Mouse (Mus musculus) neural tube, embryonic 15.5 days (tissue): ENCODE results near the gene Mrpl38. TPM values are rescaled to one million over a fixed set of nuclear protein-coding genes. Genes with fewer than 3 reads are reported as not detected.

Source experiments
- ATAC-seq: fragments of 200-750 bp; cut with Nextera tagmentation; 2 replicates; pipeline ENCODE4 v1.8.0; 2017; ENCODE audit warnings: mild to moderate bottlenecking, moderate TSS enrichment, moderate library complexity; ENCODE audit not compliant: low FRiP score
- H3K27ac ChIP-seq: fragments of 300-500 bp; sonication (generic); replicated peaks from 2 replicates; pipeline ENCODE4 v1.5.1; 2015; ENCODE audit warnings: mild to moderate bottlenecking, inconsistent platforms
- H3K27me3 ChIP-seq: fragments of 300-500 bp; sonication (generic); replicated peaks from 2 replicates; pipeline ENCODE4 v1.6.1; 2015; ENCODE audit warnings: inconsistent platforms
- H3K36me3 ChIP-seq: fragments of 300-500 bp; sonication (generic); 2 replicates; pipeline ENCODE4 v1.6.1; 2015; ENCODE audit warnings: inconsistent platforms
- H3K4me1 ChIP-seq: fragments of 300-500 bp; sonication (generic); 2 replicates; pipeline ENCODE4 v1.6.1; 2015; ENCODE audit warnings: inconsistent platforms
- H3K4me2 ChIP-seq: fragments of 300-500 bp; sonication (generic); 2 replicates; pipeline ENCODE4 v1.6.1; 2015; ENCODE audit warnings: inconsistent platforms, mild to moderate bottlenecking, moderate library complexity
- H3K4me3 ChIP-seq: fragments of 300-500 bp; sonication (generic); replicated peaks from 2 replicates; pipeline ENCODE4 v1.5.1; 2015; ENCODE audit warnings: mild to moderate bottlenecking, inconsistent platforms
- H3K9ac ChIP-seq: fragments of 300-500 bp; sonication (generic); replicated peaks from 2 replicates; pipeline ENCODE4 v1.6.1; 2015; ENCODE audit warnings: mild to moderate bottlenecking, inconsistent platforms
- H3K9me3 ChIP-seq: fragments of 300-500 bp; sonication (generic); replicated peaks from 2 replicates; pipeline ENCODE4 v1.6.1; 2016; ENCODE audit warnings: inconsistent platforms
- WGBS: fragments of 180-500 bp; shearing (Covaris S2); methylation state at CpG from one replicate; pipeline ENCODE4 v1.1.7; 2015; ENCODE audit warnings: mixed read lengths; 5-methylcytosine and 5-hydroxymethylcytosine counted together
- polyA plus RNA-seq: library from polyadenylated mRNA; unstranded; fragments of >200 nt; fragmentation: Nextera tagmentation; extraction: Ambion mirVana; gene quantifications from 2 replicates; pipeline ENCODE4 v1.2.1, GENCODE M21; 2015

The Mrpl38 gene
- polyA plus RNA-seq, 1 experiment from 2014 or later: 82.2 TPM

- ATAC-seq: peak; percentile 97
- H3K36me3 ChIP-seq: peaks cover 34% of the 10 kb centered on the region
- peak within 1 kb of the TSS; percentile 93 for H3K27ac ChIP-seq
- WGBS: under 1% methylated on average over 40 of the region's 40 CpGs
- no peaks in the 10 kb centered on the region for H3K9me3 ChIP-seq
- peak within 1 kb of the TSS; percentile 69 for H3K9ac ChIP-seq
- no peaks in the 10 kb centered on the region for H3K27me3 ChIP-seq
- peaks cover 33% of the 10 kb centered on the region for H3K4me1 ChIP-seq
- peak within 1 kb of the TSS; percentile 76 for H3K4me2 ChIP-seq
- peak within 1 kb of the TSS; percentile 71 for H3K4me3 ChIP-seq
Observed at GRCm38 (mm10) chr11:116167884-116168439, 29.3 kb upstream of the Mrpl38 start, which contains the start of gene Fbf1. TSS of gene Fbf1 (minus strand) at chr11:116168166.

- H3K36me3 ChIP-seq: peaks cover 28% of the 10 kb centered on the region
- peak overlapping the region; percentile 93 for H3K27ac ChIP-seq
- H3K9ac ChIP-seq: peak overlapping the region; percentile 69
- H3K27me3 ChIP-seq: no peaks in the 10 kb centered on the region
- peaks cover 41% of the 10 kb centered on the region for H3K4me1 ChIP-seq
- peak overlapping the region; percentile 76 for H3K4me2 ChIP-seq
- ATAC-seq: no peak
- WGBS: 4% methylated on average over 6 of the region's 6 CpGs
- no peaks in the 10 kb centered on the region for H3K9me3 ChIP-seq
- peak overlapping the region; percentile 71 for H3K4me3 ChIP-seq
Observed at GRCm38 (mm10) chr11:116167232-116167631, 28.6 kb upstream of the Mrpl38 start.

GRCm38 (mm10) chr11:116163002-116163401 is 24.3 kb upstream of the Mrpl38 start:
- H3K4me3 ChIP-seq: no peak overlapping the region
- no peaks in the 10 kb centered on the region for H3K27me3 ChIP-seq
- H3K4me1 ChIP-seq: peaks cover 39% of the 10 kb centered on the region
- H3K9ac ChIP-seq: no peak overlapping the region
- WGBS: 11% methylated on average over 9 of the region's 9 CpGs
- peaks cover 45% of the 10 kb centered on the region for H3K36me3 ChIP-seq
- H3K27ac ChIP-seq: no peak overlapping the region
- 0 out of 2 replicates have a peak overlapping the region, but pooled peaks have one; percentile 11 for H3K4me2 ChIP-seq
- ATAC-seq: no peak
- no peaks in the 10 kb centered on the region for H3K9me3 ChIP-seq

GRCm38 (mm10) chr11:116162146-116162545 is 23.5 kb upstream of the Mrpl38 start:
- Histone ChIP-seq H3K9ac (no peak overlapping the region), H3K4me2 (no peak overlapping the region), H3K4me3 (no peak overlapping the region), H3K36me3 (peaks cover 52% of the 10 kb centered on the region), H3K27ac (no peak overlapping the region), H3K27me3 (no peaks in the 10 kb centered on the region), H3K9me3 (no peaks in the 10 kb centered on the region), H3K4me1 (peaks cover 36% of the 10 kb centered on the region)
- WGBS: 51% methylated on average over 10 of the region's 10 CpGs
- no peak for ATAC-seq

GRCm38 (mm10) chr11:116161312-116161711 is 22.6 kb upstream of the Mrpl38 start:
- H3K27ac ChIP-seq: no peak overlapping the region
- WGBS: 77% methylated on average over 12 of the region's 12 CpGs
- no peaks in the 10 kb centered on the region for H3K9me3 ChIP-seq
- peaks cover 28% of the 10 kb centered on the region for H3K4me1 ChIP-seq
- H3K4me2 ChIP-seq: no peak overlapping the region
- H3K4me3 ChIP-seq: no peak overlapping the region
- no peaks in the 10 kb centered on the region for H3K27me3 ChIP-seq
- H3K9ac ChIP-seq: no peak overlapping the region
- H3K36me3 ChIP-seq: peaks cover 59% of the 10 kb centered on the region
- ATAC-seq: no peak

GRCm38 (mm10) chr11:116150960-116151359 is 12.3 kb upstream of the Mrpl38 start:
- no peak overlapping the region for H3K27ac ChIP-seq
- ATAC-seq: no peak
- no peaks in the 10 kb centered on the region for H3K27me3 ChIP-seq
- H3K4me2 ChIP-seq: no peak overlapping the region
- H3K9me3 ChIP-seq: no peaks in the 10 kb centered on the region
- no peak overlapping the region for H3K9ac ChIP-seq
- H3K36me3 ChIP-seq: peaks cover 97% of the 10 kb centered on the region
- no peaks in the 10 kb centered on the region for H3K4me1 ChIP-seq
- no peak overlapping the region for H3K4me3 ChIP-seq
- 100% methylated on average over 2 of the region's 2 CpGs for WGBS

- Histone ChIP-seq H3K9ac (no peak overlapping the region), H3K27me3 (no peaks in the 10 kb centered on the region), H3K9me3 (no peaks in the 10 kb centered on the region), H3K4me2 (no peak overlapping the region), H3K4me1 (peaks cover 6% of the 10 kb centered on the region; the same call in 1 of the 2 replicates), H3K27ac (no peak overlapping the region), H3K4me3 (no peak overlapping the region), H3K36me3 (peaks cover 99% of the 10 kb centered on the region)
- ATAC-seq: no peak
- 83% methylated on average over 6 of the region's 6 CpGs for WGBS
Observed at GRCm38 (mm10) chr11:116149341-116149740, 10.7 kb upstream of the Mrpl38 start.

- no peak for ATAC-seq
- H3K36me3 ChIP-seq: peaks cover 99% of the 10 kb centered on the region
Observed at GRCm38 (mm10) chr11:116148761-116149221, 10.1 kb upstream of the Mrpl38 start.

GRCm38 (mm10) chr11:116146294-116146985 is 7.8 kb upstream of the Mrpl38 start:
- Histone ChIP-seq H3K36me3 (peaks cover 97% of the 10 kb centered on the region), H3K4me2 (no peak overlapping the region), H3K27ac (peak overlapping the region; percentile 43), H3K4me1 (peaks cover 6% of the 10 kb centered on the region; the same call in 1 of the 2 replicates), H3K9ac (no peak overlapping the region), H3K9me3 (no peaks in the 10 kb centered on the region), H3K27me3 (no peaks in the 10 kb centered on the region), H3K4me3 (no peak overlapping the region)
- ATAC-seq: peak; percentile 29; the same call in 1 of the 2 replicates
- 77% methylated on average over 25 of the region's 25 CpGs for WGBS

More at GRCm38 (mm10) chr11:116148761-116149221, 10.1 kb upstream of the Mrpl38 start:
- Histone ChIP-seq H3K27me3 (no peaks in the 10 kb centered on the region), H3K9me3 (no peaks in the 10 kb centered on the region), H3K4me2 (no peak overlapping the region), H3K4me3 (no peak overlapping the region), H3K27ac (no peak overlapping the region), H3K9ac (no peak overlapping the region), H3K4me1 (peaks cover 6% of the 10 kb centered on the region; the same call in 1 of the 2 replicates)
- WGBS: 69% methylated on average over 20 of the region's 20 CpGs

GRCm38 (mm10) chr11:116145481-116146293 is 7.0 kb upstream of the Mrpl38 start:
- WGBS: 63% methylated on average over 18 of the region's 18 CpGs
- Histone ChIP-seq H3K4me1 (peaks cover 6% of the 10 kb centered on the region; the same call in 1 of the 2 replicates), H3K9ac (no peak overlapping the region), H3K27me3 (no peaks in the 10 kb centered on the region), H3K27ac (peak overlapping the region; percentile 43), H3K4me3 (no peak overlapping the region), H3K36me3 (peaks cover 90% of the 10 kb centered on the region), H3K4me2 (no peak overlapping the region), H3K9me3 (no peaks in the 10 kb centered on the region)
- no peak for ATAC-seq

- ATAC-seq: no peak
- 85% methylated on average over 3 of the region's 3 CpGs for WGBS
- no peak overlapping the region for H3K9ac ChIP-seq
- H3K4me3 ChIP-seq: no peak overlapping the region
- no peak overlapping the region for H3K4me2 ChIP-seq
- peaks cover 12% of the 10 kb centered on the region; the same call in 1 of the 2 replicates for H3K4me1 ChIP-seq
- no peaks in the 10 kb centered on the region for H3K9me3 ChIP-seq
- no peak overlapping the region for H3K27ac ChIP-seq
- peaks cover 69% of the 10 kb centered on the region for H3K36me3 ChIP-seq
- H3K27me3 ChIP-seq: no peaks in the 10 kb centered on the region
Observed at GRCm38 (mm10) chr11:116143468-116143867, 4.8 kb upstream of the Mrpl38 start.
